Mouse (Mus musculus) C2C12 (cell line): ENCODE measurements around the gene Tmsb15b1.

ENCODE experiments used
- CTCF ChIP-seq: IDR thresholded peaks from one replicate; pipeline ENCODE4 v1.5.1; 2011; ENCODE audit not compliant: control insufficient read depth, insufficient read depth, insufficient read length
- MYOD1 ChIP-seq: IDR thresholded peaks from one replicate; pipeline ENCODE4 v1.6.1; 2011; ENCODE audit warnings: low read depth; ENCODE audit not compliant: control insufficient read depth, insufficient read length

DNA sequence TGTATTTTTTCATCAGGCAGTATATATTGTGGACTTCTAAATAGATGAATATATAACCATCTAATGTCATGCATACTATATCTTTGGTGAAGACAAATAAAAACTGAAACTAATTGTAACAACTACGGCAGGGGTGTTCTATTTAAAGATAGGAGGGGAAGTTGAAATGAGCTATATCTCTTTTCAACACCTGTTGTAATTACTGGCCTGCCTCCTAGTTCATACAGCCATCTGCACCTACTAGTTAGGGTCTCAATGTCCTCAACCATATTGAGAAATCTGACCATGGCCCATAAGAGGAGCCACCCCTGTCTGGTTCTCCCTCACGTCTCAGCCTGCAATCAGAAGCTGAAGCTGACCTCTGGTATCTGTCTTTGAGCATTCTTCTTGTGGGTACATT, 19.6 kb upstream of the Tmsb15b1 start:
- TF ChIP-seq CTCF (no peak), MYOD1 (no peak)
